Mouse (Mus musculus): Measurements from ENCODE around the gene Alcam.

Alcam gene

DNA sequence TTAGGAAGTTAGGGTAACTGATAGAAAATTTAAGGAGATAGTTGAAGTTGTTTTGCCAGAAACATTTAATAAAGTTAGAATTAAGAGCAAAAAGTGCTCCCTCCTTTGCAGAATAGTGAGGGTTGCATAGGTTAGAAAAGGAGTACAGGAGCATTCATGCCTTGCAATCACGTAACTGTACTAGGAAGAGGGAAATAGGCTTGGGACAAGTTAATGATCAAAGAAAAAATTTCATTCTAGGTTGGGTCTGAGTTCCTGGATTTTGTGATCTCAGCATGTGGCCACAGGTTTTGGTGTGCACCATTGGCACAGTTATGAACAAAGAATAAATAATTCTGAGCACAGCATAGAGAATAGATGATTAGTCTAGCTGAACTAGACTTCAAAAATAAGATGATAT is 192.1 kb downstream of the Alcam start:
- no peak for DNase-seq (ENCODE audit: low spot score in 2 of 2)

DNA sequence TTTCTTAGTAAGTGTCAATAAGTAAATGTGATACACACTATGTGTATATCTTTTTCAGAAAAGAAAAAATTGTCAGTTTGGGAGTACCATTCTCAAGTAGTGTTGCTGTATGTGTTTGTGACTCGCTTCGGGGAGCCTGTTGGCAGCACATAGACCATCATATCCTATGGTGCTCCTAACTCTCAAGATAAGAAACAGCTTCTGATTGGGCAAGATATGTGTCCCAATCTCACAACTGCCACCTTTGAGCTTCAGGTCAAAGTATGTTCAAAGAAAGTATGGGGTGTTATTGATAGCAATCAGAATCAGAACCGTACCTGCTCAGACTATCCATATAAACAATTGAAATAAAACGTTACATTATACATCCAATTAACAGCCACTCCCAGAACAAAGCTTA is 202.9 kb downstream of the Alcam start:
- DNase-seq (ENCODE audit: low spot score in 2 of 2), result no peak

DNA sequence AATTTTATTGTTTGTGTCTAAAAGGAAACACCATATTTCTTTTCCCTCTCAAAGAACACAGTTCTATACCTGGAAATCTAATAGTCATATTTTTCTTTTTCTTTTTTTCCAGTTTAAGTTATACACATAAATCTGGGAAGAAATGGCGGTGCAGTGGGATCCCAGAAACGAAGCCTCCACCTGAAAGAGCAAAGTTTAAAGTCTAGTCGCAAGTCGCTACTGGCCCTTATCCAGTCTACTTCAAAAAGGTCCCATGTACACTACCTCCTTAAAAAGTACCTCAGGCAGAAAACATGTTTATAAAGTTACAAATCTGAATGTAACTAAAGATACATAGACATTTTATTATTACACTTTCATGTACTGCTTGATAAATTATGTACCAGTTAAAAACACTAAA is 203.7 kb downstream of the Alcam start:
- no peak for DNase-seq (ENCODE audit: low spot score in 2 of 2)

DNA sequence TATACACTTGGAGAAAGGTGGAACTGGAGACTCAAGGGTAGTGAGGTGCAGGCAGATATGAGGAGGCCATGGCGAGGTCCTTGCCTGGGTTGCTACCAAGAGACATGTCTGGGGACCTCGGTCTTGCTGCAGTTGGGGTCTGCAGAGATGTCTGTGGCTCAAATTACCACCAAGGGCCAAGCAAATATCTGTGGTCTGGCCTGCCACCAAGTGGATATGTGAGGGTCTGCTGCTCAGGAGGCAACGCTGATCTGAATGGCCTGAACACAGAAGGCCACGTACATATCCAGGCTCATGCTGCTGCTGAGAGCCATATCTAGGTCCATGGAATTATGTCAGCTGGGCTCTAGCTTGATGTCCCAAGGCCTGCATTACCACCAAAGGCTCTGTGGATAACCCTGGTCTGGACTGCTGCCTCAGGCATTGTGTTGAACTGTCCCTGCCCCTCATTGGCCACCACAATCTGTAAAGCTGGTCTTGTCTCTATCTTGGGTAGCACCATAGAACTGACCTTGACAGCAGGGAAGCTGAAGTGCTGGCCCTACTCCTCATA is 210.4 kb downstream of the Alcam start:
- no peak for DNase-seq (ENCODE audit: low spot score in 2 of 2)

DNA sequence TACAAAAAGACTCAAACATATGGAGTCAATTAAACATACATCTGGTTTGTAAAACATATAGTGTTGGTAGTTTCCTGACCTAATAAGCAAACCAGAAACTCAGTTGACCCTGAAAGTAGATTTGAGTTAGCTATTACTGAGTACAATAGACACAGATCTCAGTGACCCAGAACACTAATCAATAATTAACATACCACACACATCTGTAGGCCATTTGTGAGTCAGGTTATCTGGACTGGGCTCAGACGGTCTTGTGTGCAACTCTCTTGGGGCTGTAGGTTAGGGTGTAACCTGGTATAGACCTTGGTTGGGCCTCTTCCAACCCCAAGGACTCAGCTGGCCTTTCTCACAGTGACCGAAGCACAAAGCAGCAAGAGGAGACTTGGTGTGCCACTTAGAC is 211.7 kb downstream of the Alcam start:
- no peak for DNase-seq (ENCODE audit: low spot score in 2 of 2)

DNA sequence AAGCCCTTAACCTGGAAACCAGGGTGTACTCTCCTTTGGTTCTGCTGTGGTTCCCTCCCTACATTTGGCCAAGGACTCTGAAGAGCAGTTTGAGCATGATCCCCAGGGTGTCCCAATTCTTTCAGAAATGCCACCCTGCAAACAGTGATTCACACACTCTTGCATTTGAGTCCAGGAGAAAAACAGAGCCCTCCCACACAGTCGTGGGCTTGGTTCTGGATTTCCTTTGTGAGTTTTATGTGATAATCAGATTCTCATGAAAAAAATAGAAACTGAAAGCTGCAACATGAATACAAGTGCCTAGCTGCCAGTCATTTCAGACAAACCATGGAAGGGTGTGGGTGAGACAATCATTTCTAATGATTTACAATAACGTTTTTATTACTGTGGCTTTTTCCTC is 223.9 kb downstream of the Alcam start:
- no peak for DNase-seq (ENCODE audit: low spot score in 2 of 2)

DNA sequence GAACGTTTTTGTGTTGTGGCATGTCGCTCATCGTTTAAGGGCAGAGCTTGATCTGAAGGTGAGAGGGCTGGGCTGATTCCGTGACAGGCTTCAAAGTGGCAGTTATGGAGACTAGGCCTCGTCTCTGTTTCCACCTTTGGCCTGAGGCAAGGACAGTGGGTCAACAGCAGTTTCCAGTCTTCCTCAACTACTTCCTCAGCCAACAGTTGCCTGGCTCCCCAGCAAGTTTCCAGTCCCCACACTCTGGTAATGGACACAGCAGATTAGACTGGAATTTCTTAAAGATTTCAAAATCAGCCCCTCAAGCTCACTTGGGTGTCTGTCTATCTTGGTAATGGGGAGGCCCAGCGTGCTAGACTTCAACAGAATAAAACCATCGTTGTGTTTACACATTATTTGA is 224.4 kb downstream of the Alcam start:
- DNase-seq (ENCODE audit: low spot score in 2 of 2), result no peak

DNA sequence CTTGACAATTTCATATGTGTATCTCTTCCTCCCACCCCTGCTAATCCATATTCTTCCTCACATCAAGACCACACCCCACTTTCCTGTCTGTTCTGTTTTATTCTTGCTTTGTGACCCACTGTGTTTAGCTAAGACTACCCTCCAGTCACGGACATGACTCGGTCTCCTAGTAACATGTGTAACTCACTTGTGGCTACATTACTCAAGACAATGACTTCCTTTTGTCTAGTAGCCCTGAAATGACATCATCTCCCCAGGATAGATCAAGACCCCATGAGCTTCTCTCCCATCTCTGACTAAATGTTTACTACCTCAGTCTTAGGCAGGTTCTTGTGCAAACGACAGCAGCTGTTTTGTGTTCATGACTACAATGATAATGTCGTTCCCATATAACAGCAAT is 231.0 kb downstream of the Alcam start:
- no peak for DNase-seq (ENCODE audit: low spot score in 2 of 2)

DNA sequence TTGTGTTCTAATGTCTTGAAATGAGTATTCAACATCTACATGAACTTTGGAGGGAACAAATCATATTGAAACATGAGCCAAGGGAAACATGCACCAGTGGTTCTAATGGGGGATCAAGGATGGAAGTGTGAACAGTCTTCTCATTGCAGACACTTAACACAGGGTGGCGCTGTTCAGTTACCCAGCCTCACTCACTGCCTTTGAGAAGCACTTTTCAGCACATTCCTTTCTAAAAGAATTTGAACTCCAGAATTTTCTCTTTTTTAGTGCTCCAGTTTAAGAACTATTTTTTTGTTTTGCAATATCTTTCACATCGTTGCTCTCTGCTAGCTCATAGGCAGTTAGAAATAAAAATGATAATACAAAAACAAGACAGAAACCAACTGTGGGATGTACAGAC is 234.8 kb downstream of the Alcam start:
- peak in 1 of 2 experiments; percentile 33 for DNase-seq (ENCODE audit: low spot score in 2 of 2)

DNA sequence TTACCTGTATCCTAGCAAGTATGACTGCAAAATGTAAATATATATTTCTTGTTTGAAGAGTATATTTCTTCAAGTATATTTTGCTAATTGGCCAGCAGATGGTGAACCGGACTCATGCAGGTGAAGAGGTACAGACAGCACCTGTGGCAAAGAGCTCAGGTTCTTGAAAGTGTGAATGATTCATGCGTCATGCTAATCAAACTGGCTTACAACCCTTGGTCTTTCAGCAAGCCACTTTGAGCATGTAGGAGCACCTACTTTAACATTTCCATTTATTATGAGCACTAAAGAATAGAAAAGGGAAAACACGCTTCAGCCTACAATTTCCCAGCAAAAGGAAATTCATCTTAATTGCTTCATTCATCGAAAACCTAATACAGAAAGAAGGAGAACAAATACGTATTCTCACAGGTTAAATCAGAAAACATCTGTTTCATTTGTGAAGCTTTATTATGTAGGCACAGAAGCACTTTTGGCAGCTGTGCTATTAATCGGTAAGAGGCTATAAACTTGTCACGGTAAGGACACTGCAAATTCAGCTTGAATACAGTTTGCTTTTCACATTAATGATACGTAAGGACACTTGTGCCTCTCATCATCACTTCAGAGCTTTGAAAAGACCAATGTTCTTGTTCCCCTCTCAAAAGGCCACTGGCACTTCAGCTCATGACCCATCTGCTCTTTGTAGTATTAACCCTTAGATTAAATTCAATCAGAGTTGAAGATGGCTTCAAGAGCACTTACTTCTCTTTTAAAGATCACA is 242.8 kb downstream of the Alcam start:
- DNase-seq (ENCODE audit: low spot score in 2 of 2), result no peak

DNA sequence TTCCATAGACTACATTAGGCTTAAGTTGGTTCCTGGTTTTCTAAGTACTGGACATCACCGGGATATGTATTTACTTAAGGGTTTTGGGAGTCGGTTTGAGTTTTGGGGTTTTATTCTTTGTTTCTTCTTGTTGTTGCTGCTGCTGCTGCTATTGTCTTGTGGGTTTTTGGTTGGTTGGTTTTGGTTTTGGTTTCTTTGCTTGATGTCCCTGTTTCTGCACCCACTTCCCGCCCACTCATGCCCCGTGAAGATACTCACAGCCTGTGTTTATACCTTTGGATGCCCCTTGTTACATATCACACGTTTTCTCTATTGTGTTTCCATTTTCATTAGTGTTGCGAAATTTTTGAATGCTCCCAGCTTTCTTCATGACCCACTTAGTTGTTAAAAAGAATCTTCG is 253.8 kb downstream of the Alcam start:
- no peak for DNase-seq (ENCODE audit: low spot score in 2 of 2)
